Mouse (Mus musculus): ENCODE results near the gene Grsf1.

DNA sequence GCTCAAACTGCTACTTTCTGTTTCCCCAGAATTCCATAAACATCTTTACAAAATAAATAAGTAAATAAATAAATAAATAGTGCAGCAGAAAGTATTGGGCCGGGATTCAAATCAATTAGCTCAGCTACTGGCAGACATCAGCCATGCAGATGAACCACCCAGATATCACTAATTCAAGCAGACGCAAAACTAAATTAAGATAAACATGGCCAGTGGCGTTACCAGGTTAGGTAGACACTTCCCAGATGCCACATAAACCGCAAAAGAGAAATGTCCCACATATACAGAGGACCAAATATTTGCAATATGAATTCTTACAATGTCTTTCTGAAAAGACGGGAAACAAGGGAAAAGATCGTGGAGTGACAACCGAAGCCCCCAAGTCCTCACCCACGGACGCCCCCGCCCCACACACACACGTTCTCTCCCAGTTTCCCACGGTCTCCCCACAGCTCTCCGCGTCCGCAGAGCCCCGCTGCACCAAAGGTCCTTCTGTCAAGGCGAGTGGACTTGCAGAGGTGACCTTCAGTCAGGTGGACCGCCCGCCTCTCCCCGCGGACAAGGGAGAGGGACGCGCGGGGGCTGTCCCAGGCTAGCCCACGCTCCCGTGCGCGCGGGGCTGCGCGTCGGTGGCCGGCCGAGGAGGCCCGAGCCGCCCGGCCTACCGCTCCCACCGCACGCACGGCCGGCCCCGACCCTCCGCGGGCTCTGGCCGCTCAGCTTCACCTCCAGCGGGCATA lies 1.1 kb downstream of the Grsf1 start:
- peak; percentile 69 for TF ChIP-seq GATA1 (IDR thresholded peaks at IDR 0.05; ENCODE audit: low read length)
- peak; percentile 41; the same call in 2 of the 3 replicates for TF ChIP-seq TAL1 (IDR thresholded peaks at IDR 0.05; ENCODE audit: low read length)

Measured in erythroblast, embryonic 14.5 days (primary cell).